Mouse (Mus musculus) brain, embryonic 14.5 days (tissue): Measurements from ENCODE around the gene Dchs1.

Experiments used
- CTCF ChIP-seq: fragments of 200-500 bp; IDR thresholded peaks from 2 replicates; pipeline ENCODE4 v1.5.1; 2012; ENCODE audit warnings: inconsistent platforms, mild to moderate bottlenecking, moderate library complexity, borderline replicate concordance; ENCODE audit not compliant: insufficient read depth, insufficient read length; ENCODE audit errors: extremely low read depth
- POLR2A ChIP-seq: fragments of 200-500 bp; IDR thresholded peaks from 2 replicates; pipeline ENCODE4 v1.6.1; 2012; ENCODE audit warnings: mild to moderate bottlenecking, inconsistent platforms, borderline replicate concordance; ENCODE audit not compliant: poor library complexity, insufficient read depth, insufficient read length, severe bottlenecking; ENCODE audit errors: extremely low read depth

DNA sequence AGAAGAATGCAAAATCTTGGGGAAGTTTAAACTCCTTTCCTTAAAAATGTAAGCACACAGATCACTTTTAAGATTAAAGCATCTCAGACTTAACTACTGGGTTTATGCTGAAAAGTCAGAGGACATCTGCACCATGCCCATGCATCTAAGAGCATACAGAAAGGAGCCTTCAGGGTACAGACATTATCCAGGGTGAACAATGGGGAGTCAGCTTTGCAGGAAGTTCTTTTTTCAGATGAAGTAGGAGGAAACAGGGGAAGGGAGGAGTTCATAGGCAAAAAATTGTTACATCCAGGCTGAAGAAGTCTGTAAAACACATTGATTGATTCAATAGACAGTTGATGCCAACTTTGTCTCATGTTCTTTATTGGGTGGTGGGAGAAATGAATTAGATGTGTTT, 16.0 kb upstream of the Dchs1 start:
- no peak for TF ChIP-seq CTCF
- no peak for TF ChIP-seq POLR2A
